Mouse (Mus musculus) cerebellum, postnatal 4 days (tissue): Measurements from ENCODE around the gene Hacd3.
"Not testable (repeated sequence)": the region's sequence is repeated elsewhere in the genome, so short reads cannot be mapped to it uniquely, and the experiment has no call there.

Source experiments
- DNase-seq, 2 experiments: peaks; one replicate each; pipeline ENCODE4 v3.0.0; 2022; ENCODE audit warnings: low spot score in 2 of 2, mixed read lengths in 1 of 2

The Hacd3 gene

GRCm38 (mm10) chr9:65016978-65017827 is 4.3 kb downstream of the Hacd3 start:
- DNase-seq = no peak

GRCm38 (mm10) chr9:65016241-65016977 is 5.1 kb downstream of the Hacd3 start:
- no peak for DNase-seq

DNA sequence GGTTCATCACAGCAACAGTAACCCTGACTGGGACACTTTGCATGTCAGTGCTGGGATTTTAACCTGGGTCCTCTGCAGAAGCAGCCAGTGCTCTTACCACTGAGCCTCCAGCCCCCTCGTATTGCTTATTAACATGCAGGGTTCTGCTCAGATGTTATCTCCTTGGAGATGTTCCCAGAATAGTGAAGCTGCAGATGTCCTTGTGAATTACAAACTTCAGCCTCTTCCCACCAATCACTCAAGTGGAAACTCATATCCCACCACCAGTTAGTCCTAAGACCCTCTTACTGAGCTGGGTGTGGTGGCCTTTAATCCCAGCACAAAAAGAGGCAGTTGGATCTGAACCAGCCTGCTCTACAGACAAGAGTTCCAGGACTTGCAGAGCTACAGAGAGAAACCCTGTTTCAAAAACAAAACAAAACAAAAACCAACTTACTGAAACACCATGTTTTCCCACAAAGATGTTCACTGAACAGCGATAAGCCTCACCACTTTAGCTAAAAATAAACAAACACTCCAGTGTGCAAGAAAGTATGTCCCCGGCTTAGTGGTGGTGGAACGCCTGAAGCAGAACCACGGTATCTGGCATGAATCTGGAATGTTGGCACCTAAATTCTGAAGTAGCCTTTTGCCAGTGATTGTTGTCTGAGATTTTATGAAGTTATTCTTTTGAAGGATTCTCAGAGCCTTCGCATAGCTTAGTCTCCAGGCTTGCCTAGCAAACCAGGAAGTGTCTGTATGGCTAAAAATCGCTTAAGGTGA is 5.9 kb downstream of the Hacd3 start:
- DNase-seq = no peak

- peak in 1 of 2 experiments; percentile 26 for DNase-seq
Observed at GRCm38 (mm10) chr9:65011304-65011703, 10.2 kb downstream of the Hacd3 start.

GRCm38 (mm10) chr9:65010632-65011031 is 10.9 kb downstream of the Hacd3 start:
- DNase-seq = no peak

GRCm38 (mm10) chr9:65005737-65006136 is 15.8 kb downstream of the Hacd3 start:
- DNase-seq = no peak

DNA sequence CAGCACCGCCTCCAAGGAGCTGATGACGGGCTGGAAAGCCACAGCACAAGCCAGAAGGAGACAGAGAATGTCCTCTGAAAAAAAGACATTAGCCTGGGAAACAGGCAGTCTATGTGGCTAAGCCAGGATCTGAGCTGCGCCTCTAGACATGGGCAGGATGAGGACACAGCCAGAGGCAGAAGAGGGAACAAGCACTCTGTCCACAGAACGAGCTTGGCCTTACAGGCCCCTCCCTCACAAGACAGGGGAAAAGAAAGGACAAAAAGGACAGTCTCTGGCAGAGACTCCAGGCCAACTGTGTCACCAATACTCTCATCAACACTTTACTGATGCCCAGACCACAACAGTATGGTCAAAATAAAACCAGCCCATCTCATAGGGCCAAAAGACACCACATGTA is 20.0 kb downstream of the Hacd3 start:
- DNase-seq = no peak

DNA sequence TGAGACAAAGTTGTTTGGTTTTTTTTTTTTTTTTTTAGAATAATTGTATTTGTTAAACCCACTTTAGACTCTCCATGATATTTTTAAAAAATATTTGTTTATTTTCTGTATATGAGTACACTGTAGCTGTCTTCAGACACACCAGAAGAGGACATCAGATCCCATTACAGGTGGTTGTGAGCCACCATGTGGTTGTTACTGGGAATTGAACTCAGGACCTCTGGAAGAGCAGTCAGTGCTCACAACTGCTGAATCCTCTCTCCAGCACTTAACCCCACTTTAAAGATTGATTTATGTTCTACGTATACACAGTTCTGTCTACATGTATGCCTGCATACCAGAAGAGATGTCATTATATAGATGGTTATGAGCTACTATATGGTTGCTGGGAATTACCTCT is 26.0 kb downstream of the Hacd3 start:
- DNase-seq = not testable (repeated sequence)

- no peak for DNase-seq
Observed at GRCm38 (mm10) chr9:64990291-64990690, 31.2 kb downstream of the Hacd3 start.

GRCm38 (mm10) chr9:64988443-64988842 is 33.0 kb downstream of the Hacd3 start:
- no peak for DNase-seq

GRCm38 (mm10) chr9:64987651-64988050 is 33.8 kb downstream of the Hacd3 start:
- no peak for DNase-seq

GRCm38 (mm10) chr9:64985807-64986206 is 35.7 kb downstream of the Hacd3 start:
- no peak for DNase-seq

DNA sequence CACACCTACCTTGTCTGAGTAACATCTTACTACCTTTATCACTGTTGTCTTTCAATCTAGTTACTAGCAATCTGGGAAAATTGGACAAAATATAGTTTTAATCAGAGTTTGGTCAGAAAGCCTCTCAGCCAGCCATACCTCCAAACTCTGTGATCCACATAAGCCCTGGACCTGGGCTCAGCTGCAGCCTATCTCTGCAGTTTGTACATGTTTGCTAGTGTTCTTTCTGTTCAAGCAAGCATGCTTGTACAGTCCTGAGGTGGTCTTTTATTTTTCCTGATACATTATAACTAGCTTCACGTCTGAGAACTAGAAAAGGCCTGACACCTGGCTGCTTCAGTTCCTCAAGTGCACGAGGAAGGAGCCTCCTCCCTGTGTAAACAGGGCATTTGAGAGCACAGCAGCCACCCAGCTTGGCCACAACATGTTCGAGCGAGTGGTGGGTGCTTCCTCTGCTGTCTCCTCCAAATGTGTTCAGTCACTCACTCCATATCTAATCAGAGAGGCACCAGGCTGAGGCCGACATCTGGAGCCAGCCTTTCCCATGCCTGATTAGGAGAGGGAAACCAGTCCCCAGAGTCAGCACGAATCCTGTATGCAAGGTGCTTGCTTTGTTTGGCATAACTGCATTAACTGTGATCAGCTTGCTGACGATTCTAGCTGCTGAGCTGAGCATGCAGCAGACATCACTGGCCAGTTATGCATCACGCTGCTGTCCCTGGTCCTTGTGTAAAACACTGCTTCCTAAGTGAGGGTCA is 36.3 kb downstream of the Hacd3 start:
- no peak for DNase-seq

- DNase-seq = no peak
Observed at GRCm38 (mm10) chr9:64981904-64982303, 39.6 kb downstream of the Hacd3 start.

- no peak for DNase-seq
Observed at GRCm38 (mm10) chr9:64980548-64980947, 40.9 kb downstream of the Hacd3 start.

DNA sequence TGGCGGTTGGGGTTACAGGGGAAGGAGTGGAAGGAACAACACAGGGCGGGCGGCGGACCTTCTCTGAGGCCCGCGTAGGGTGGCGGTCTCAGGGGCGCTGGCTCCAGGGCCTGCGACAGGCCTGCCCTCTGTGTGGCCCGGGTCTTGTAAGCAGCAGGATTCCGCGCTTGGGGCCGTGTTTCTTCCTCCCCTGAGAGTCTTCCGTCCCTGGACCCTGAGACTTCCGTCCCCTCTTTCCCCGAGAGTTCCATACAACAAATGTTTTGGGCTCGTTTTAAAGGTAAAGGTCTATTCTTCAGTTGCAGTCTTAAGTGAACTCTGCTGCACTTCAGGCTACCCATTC is 60.5 kb downstream of the Hacd3 start:
- DNase-seq = no peak

GRCm38 (mm10) chr9:64960117-64960977 is 61.1 kb downstream of the Hacd3 start, which contains the start of gene Ints14:
TSS of gene Ints14 (plus strand) at chr9:64960905.
- DNase-seq = peak; percentile 95 to 98

GRCm38 (mm10) chr9:64957276-64957675 is 64.2 kb downstream of the Hacd3 start:
- DNase-seq = no peak

GRCm38 (mm10) chr9:64956337-64956736 is 65.2 kb downstream of the Hacd3 start:
- no peak for DNase-seq

- no peak for DNase-seq
Observed at GRCm38 (mm10) chr9:64953190-64953589, 68.3 kb downstream of the Hacd3 start.

DNA sequence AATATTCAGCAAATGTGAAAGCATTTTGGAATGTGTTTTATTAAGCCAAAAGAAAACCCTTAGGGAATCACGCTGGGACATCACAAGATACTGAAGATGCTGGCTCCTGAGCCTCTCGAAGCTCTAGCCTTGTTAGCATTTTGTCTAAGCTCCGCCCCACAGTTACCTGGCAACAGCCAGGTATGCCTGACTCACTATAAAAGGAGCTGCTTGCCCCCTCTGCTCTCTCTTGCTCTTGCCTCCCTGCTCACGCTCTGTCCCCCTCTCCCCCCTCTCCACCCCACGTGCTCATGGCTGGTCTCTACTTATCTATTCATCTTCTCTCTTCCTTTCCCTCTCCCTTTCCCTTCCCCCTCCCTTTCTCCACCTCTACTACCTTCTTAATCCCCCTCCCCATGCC is 69.4 kb downstream of the Hacd3 start:
- DNase-seq = no peak
